Mouse (Mus musculus) urinary bladder, postnatal 36 days (tissue): ENCODE data around the gene Hsh2d.

Source experiments
- DNase-seq, 2 experiments: peaks; one replicate each; pipeline ENCODE4 v3.0.0; 2022; ENCODE audit warnings: low spot score in 2 of 2, mixed read lengths in 1 of 2

Gene Hsh2d

GRCm38 (mm10) chr8:72189417-72190214 is at the start of gene Hsh2d:
Gene Hsh2d, plus strand, starts transcription at chr8:72189638.
- no peak for DNase-seq

DNA sequence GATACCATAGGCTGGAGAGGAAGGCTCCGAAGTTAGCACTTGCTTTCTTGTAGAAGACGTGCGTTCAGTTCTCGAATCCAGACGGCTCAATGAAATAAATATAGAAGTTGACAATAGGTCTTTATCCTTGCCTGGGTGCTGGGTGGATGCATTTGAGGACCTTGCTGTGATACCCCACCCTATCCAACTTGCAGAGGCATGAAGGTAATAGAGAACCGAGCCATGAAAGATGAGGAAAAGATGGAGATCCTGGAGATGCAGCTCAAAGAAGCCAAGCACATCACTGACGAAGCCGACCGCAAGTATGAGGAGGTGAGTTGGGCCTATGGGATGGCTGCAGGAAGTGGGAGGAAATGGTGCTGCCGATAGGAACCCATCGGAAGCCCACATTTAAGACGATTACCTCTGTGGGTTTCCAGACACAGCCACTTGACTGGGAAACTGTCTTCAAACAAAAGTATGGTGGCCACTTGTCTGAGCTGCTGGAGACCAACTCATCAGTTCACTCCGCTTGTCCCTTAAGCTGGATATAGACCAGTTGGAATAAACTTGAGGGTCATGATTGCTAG is 46.1 kb upstream of the Hsh2d start:
- no peak for DNase-seq

DNA sequence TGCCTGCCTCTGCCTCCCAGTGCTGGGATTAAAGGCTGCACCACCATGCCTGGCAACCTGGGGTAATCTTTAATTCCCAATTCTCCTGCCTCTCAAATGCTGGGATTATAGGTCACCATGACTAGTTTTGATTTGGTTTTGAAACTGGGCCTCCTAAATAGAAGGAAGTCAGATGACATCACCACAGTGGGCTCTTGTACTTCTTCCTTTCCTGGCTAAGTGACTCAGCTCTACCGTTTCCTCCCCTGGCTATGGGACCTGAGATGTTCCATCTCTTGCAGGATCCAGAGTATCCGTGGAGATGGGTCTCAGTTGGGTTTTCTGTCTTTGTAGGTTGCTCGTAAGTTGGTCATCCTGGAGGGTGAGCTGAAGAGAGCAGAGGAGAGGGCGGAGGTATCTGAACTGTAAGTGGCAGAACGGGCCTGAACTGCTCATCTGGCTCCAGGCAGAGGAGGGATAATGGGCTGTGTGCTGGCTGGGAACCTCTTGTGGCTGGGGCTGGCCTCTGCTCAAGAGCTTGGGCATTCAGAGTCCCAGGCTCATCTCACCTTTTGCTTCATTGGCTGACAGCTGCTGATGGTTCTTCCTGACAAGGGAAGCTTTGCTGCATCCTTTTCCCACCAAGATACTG is 45.0 kb upstream of the Hsh2d start:
- no peak for DNase-seq

- DNase-seq: no peak
These were observed 43.9 kb upstream of the Hsh2d start for GRCm38 (mm10) chr8:72145511-72145910.

- peak in 1 of 2 experiments; percentile 48 for DNase-seq
These were observed 43.4 kb upstream of the Hsh2d start for GRCm38 (mm10) chr8:72146056-72146455.

DNA sequence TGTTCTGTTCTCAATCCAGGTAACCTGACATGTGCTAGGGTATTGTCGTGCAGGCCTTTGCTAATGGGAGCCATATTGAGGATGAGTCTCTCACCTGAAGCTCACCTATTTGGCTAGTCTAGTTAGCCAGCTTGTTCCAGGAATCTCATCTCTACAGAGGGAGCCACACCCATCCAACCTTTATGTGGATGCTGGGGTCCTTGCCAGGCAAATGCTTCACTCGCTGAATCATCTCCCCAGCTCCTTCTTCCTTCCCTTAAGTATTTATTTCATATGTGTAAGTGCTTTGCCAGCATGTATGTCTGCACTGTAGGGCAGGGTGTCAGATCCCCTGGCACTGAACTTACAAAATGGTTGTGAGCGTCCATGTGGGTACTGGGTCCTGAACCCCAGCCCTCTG is 42.9 kb upstream of the Hsh2d start:
- DNase-seq: no peak

- no peak for DNase-seq
These were observed 42.2 kb upstream of the Hsh2d start for GRCm38 (mm10) chr8:72147266-72147665.

DNA sequence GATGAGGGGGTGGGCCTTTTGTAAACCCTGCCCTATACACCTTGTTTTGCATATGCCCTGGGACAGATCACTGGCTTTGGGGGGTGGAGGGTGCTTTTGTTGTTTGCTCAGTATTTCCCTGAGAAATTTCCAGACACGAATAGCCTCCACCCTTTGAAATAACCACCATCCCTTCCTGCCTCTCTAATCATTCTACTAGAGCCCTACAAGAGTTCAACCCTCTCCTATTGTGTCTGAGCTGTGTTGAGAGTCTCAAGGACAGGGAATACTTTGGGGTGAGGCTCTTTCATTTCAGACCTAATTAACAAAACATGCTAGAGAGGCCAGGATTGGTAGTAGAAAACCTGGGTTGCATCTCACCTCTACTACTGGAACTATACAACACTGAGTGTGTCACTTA is 40.4 kb upstream of the Hsh2d start:
- DNase-seq: no peak

DNA sequence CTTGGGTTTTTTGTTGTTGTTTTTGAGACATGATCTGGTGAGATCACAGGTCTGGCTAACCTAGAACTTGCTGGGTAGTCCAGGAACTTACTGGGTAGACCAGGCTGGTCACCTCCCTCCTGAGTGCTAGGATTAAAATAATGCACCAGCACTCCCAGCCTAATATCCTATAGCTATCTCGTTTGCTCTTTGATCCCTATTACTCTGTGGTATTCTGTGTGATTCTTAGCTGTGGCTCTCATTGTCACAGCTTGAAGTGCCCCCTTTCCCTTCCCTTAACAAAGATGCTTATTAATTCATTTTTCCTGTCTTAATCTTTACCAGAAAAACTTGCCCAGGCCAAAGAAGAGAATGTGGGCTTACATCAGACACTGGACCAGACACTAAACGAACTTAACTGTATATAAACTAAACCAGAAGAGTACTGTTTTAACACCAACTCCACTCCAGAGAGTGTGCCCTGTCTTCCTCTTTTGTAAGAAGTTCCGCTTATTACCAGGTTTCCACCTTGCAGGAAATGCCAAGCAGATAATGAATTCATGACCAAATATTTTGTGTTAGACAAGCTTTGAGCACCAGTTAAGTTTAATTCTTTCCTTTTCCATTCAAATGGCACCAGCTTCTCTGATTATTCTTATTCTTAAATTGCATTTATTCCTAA is 37.9 kb upstream of the Hsh2d start:
- DNase-seq: no peak

- no peak for DNase-seq
These were observed 36.1 kb upstream of the Hsh2d start for GRCm38 (mm10) chr8:72153382-72153781.

GRCm38 (mm10) chr8:72158096-72158495 is 31.3 kb upstream of the Hsh2d start:
- no peak for DNase-seq

DNA sequence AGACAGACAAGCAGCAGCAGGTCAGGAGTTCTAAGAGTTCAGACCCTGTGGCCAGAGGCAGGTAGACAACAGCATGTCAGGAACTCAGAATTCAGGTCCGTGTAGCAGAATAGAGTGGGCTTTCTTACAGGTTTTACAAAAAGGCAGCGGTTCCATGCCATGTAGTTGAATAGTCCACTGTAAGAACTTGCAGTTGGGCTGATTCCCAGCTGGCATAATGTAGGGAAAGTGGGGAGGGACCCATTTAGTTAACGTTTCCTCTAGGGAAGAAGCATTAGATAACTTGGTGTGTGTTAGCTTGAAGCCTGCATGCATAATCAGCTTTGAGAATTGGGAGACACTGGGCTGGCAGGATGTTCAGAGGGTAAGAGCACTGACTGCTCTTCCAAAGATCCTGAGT is 30.7 kb upstream of the Hsh2d start:
- DNase-seq: no peak

DNA sequence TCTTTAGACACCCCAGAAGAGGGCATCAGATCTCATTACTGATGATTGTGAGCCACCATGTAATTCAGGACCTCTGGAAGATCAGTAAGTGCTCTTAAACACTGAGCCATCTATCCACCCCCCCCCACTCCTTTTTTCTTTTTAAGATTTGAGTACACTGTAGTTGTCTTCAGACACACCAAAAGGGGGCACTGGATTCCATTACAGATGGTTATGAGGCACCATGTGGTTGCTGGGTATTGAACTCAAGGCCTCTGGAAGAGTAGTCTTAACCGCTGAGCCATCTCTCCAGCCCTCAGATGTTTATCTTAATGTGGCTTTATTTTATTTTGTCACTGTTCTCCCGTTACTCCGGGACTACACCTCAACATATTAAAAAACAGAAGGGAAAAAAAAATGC is 29.4 kb upstream of the Hsh2d start:
- no peak for DNase-seq

DNA sequence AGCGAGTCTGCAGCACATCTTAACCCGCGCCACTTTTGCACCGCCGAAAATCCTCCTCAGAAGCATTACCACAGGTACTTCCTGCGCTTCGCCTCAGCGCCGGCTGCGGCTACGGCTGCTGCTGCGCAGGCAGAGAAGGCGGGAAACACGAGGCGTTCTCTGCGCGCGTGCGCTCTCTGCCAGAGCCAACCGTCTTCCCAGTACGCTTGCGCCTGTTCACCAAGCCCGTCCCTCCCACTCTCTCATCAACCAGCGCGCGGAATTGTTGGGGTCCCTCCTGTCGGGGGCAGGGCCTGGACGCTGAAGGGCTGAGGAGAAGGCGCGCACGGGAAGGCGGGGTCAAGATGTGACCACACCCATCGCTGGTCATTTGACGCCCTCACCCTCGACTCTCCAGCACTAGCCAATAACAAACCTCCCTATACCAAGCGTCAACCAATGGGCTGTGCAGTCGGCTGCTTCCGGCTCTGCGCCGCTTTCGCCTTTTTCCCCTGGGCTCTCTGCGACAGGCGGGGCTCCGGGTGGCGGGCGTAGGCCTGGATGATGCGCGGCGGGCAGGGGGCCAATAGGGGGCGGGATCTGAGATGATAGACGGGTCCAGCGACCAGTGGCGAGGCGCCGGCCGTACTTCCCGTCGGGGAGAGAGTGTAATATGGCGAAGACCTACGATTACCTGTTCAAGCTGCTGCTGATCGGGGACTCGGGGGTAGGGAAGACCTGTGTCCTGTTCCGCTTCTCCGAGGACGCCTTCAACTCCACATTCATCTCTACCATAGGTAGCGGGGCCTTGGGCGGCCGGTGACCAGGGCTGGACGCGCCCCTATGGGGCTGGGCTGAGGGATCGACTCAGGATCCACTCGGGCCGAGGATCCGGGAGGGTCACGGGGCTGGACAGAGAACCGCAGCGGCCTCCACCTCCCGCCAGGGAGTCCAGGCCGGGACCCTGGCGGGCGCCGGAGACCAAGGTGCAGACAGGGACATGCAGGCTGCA is 28.4 kb upstream of the Hsh2d start, which contains the start of gene Rab8a:
Rab8a (plus strand) TSS at position 494 of the 991 bp plus-strand sequence.
- DNase-seq: peak; percentile 99 to 100

DNA sequence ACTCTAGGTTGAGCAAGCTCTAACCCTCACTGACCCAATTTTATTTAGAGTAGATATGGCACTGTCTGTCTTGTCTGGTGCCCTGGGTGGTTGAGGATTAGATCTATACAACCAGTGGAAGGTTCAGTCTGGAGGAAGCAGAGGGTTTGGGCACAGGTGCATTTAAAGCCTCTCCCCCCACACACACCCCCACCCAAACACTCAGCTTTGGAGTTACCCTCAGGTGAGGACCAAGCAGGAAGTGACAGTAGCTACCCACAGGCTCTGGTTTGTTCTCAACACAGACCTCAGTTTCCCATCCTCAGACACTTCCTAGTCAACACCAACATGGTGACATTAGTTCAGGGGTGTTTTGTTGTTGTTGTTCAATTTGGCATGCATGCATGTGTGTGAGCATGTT is 26.6 kb upstream of the Hsh2d start:
- DNase-seq: no peak

DNA sequence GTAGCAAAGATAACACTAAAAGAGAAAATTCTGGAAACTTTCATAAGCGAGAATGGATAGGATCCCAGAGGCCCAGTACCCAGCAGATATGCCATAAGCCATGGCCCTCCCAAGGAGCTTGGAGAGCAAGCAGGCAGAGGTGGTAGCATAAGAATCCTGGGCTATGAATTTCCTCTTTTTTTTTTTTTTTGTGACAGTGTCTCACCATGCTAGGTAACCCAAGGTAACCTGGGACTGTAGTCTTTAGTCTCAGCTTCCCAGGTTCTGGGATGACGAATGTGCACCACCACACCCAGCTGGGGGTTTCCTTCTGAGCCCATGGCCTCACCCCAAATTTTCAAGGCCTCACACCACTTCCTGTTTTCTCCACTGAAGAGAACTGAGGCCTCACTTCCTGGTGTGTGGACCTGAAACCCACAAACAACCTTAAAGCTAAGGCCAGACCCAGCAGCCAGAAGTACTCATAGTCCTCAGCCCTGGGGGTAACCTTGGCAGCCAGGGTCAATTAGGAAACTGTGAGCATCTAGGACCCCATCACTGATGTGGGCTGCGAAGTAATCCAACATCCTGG is 20.3 kb upstream of the Hsh2d start:
- no peak for DNase-seq

- no peak for DNase-seq
These were observed 19.7 kb upstream of the Hsh2d start for GRCm38 (mm10) chr8:72169681-72170249.

GRCm38 (mm10) chr8:72177346-72177925 is 12.0 kb upstream of the Hsh2d start:
- peak; percentile 47 to 62 for DNase-seq

DNA sequence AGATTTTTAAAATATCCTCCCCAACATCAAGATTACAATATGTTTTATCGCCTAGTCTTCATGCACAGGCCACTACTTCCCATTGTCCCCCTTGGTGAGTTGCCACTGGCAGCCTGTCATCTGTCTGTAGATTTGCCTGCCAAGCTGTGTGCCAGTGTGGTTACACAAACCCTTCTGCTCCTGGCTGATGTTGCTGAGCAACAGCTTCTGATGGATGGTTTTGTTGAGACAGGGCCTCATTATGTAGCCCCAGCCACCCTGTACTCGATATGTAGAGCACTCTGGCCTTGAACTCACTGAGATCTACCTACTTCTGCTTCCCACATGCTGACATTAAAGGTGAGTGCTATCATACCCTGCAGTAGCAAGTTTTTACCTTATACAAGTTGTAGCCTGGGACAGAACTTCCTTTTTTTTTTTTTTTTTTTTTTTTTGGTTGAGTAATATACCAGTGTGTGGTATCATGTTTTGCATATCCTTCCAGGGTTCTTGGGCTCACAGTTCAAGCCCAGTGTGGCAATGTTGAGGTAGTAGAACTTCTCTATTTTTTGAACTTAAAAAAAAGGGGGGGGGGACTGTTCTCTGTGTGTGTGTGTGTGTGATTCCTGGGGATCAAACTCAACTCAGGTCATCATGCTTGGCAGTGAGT is 5.8 kb upstream of the Hsh2d start:
- DNase-seq: no peak
